Comparison of ENCODE assay signal across 15 mouse cellular contexts in genomic region chr1:137117866-137118265, GRCm38 (mm10).
A peak's percentile ranks its signal among the peaks of the same experiment; 100 is the strongest.
DNase-seq lines count a peak whose midpoint lies in the region; ATAC-seq and TF ChIP-seq lines count a peak whose summit lies in the region.
"Had no signal": no experiment of that assay in that cellular context is flagged by ENCODE, and none has a peak within 500 bp of the region (broad histone marks: within the 10 kb centered on the region; RNA-seq: fewer than 3 reads in every experiment).

No protein-coding gene starts in this region.

- peak; percentile 67 for TF ChIP-seq CTCF in intestine, postnatal 0 days (IDR thresholded peaks at IDR 0.05; ENCODE audit: low read depth)
- TF ChIP-seq CTCF in lung, adult 2 months (IDR thresholded peaks at IDR 0.05; ENCODE audit: insufficient read depth, low read length), result 0 out of 2 replicates have a peak, but pooled peaks have one; percentile 7
- TF ChIP-seq CTCF in brain, embryonic 14.5 days (IDR thresholded peaks at IDR 0.05; ENCODE audit: borderline replicate concordance, extremely low read depth, insufficient read depth, insufficient read length), result peak; percentile 10; the same call in 1 of the 2 replicates

- H3K27me3 ChIP-seq in intestine, postnatal 0 days (replicated peaks; ENCODE audit: control insufficient read depth, insufficient read depth, low read length), result no peaks in the 10 kb centered on the region
- no peaks in the 10 kb centered on the region for H3K27me3 ChIP-seq in intestine, embryonic 15.5 days (replicated peaks)
- H3K27me3 ChIP-seq: embryonic facial prominence, embryonic 15.5 days; forebrain, embryonic 12.5 days; heart, embryonic 13.5 days; limb, embryonic 13.5 days; neural tube, embryonic 12.5 days had no signal

- H3K27ac ChIP-seq in intestine, postnatal 0 days (ENCODE audit: low read depth, low read length), result no peak overlapping the region
- H3K27ac ChIP-seq in intestine, embryonic 15.5 days, result no peak overlapping the region
- H3K27ac ChIP-seq: embryonic facial prominence, embryonic 15.5 days; forebrain, embryonic 12.5 days; heart, embryonic 13.5 days; limb, embryonic 13.5 days; neural tube, embryonic 12.5 days had no signal

- no peaks in the 10 kb centered on the region for H3K4me1 ChIP-seq in intestine, postnatal 0 days (replicated peaks; ENCODE audit: control insufficient read depth, insufficient read depth, low read length)
- H3K4me1 ChIP-seq in intestine, embryonic 15.5 days (replicated peaks), result no peaks in the 10 kb centered on the region
- H3K4me1 ChIP-seq in lung, adult 2 months (ENCODE audit: control insufficient read depth, insufficient read depth, low read length), result no peaks in the 10 kb centered on the region
- H3K4me1 ChIP-seq: embryonic facial prominence, embryonic 15.5 days; forebrain, embryonic 12.5 days; heart, embryonic 13.5 days; limb, embryonic 13.5 days; neural tube, embryonic 12.5 days had no signal

- H3K4me2 ChIP-seq in intestine, postnatal 0 days (replicated peaks; ENCODE audit: low read depth), result no peak overlapping the region
- H3K4me2 ChIP-seq in intestine, embryonic 15.5 days (replicated peaks), result no peak overlapping the region
- H3K4me2 ChIP-seq: embryonic facial prominence, embryonic 15.5 days; forebrain, embryonic 12.5 days; heart, embryonic 13.5 days; limb, embryonic 13.5 days; neural tube, embryonic 12.5 days had no signal

- ATAC-seq in intestine, postnatal 0 days, result no peak
- no peak for ATAC-seq in intestine, embryonic 15.5 days

- DNase-seq in lung, adult 2 months, result no peak
- no peak for DNase-seq in lung, postnatal 10 days
- DNase-seq in ES-CJ7 (ENCODE audit: low read depth, low spot score), result peak; percentile 73
- no peak for DNase-seq in brain, embryonic 14.5 days (ENCODE audit: low read depth)
- no peak for DNase-seq in thymus, postnatal 36 days
- DNase-seq in embryo, embryonic 11 days, result no peak
- DNase-seq: cerebellum, adult 9-11 months; thymus, postnatal 25 days had no signal

- TF ChIP-seq POLR2A in lung, adult 2 months (IDR thresholded peaks at IDR 0.05; ENCODE audit: borderline replicate concordance, extremely low read depth, low read depth, low read length), result no peak
- no peak for TF ChIP-seq POLR2A in brain, embryonic 14.5 days (IDR thresholded peaks at IDR 0.05; ENCODE audit: borderline replicate concordance, extremely low read depth, insufficient read depth, insufficient read length, poor library complexity, severe bottlenecking)

- no peaks in the 10 kb centered on the region for H3K9me3 ChIP-seq in intestine, postnatal 0 days (ENCODE audit: control insufficient read depth)
- no peaks in the 10 kb centered on the region for H3K9me3 ChIP-seq in intestine, embryonic 15.5 days
- H3K9me3 ChIP-seq: embryonic facial prominence, embryonic 15.5 days; forebrain, embryonic 12.5 days; heart, embryonic 13.5 days; limb, embryonic 13.5 days; neural tube, embryonic 12.5 days had no signal

- no peak overlapping the region for H3K4me3 ChIP-seq in intestine, postnatal 0 days (ENCODE audit: low read depth, low read length)
- no peak overlapping the region for H3K4me3 ChIP-seq in intestine, embryonic 15.5 days (replicated peaks)
- H3K4me3 ChIP-seq in lung, adult 2 months (replicated peaks; ENCODE audit: extremely low read depth, low read depth, low read length), result no peak overlapping the region
- H3K4me3 ChIP-seq: embryonic facial prominence, embryonic 15.5 days; forebrain, embryonic 12.5 days; heart, embryonic 13.5 days; limb, embryonic 13.5 days; neural tube, embryonic 12.5 days had no signal

- no peaks in the 10 kb centered on the region for H3K36me3 ChIP-seq in intestine, postnatal 0 days (ENCODE audit: control insufficient read depth, insufficient read depth)
- H3K36me3 ChIP-seq in intestine, embryonic 15.5 days, result no peaks in the 10 kb centered on the region
- H3K36me3 ChIP-seq: embryonic facial prominence, embryonic 15.5 days; forebrain, embryonic 12.5 days; heart, embryonic 13.5 days; limb, embryonic 13.5 days; neural tube, embryonic 12.5 days had no signal

- 85% methylated on average over 3 of the region's 3 CpGs for WGBS in intestine, postnatal 0 days
- 77% methylated on average over 3 of the region's 3 CpGs for WGBS in intestine, embryonic 15.5 days
- WGBS in lung, adult 2 months, result 75% methylated on average over 3 of the region's 3 CpGs

- H3K9ac ChIP-seq in intestine, postnatal 0 days (ENCODE audit: low read depth, low read length), result no peak overlapping the region
- H3K9ac ChIP-seq in intestine, embryonic 15.5 days, result no peak overlapping the region
- H3K9ac ChIP-seq: embryonic facial prominence, embryonic 15.5 days; forebrain, embryonic 12.5 days; heart, embryonic 13.5 days; limb, embryonic 13.5 days; neural tube, embryonic 12.5 days had no signal

Comparison
In these comparisons a context has a peak if more than half of its experiments do, and no peak if none do; other contexts are left out.
1. CTCF ChIP-seq: peak in every context shown above with its lines; median percentile 67 in intestine, postnatal 0 days; 10 in brain, embryonic 14.5 days; 7 in lung, adult 2 months.